In the genomic region with DNA sequence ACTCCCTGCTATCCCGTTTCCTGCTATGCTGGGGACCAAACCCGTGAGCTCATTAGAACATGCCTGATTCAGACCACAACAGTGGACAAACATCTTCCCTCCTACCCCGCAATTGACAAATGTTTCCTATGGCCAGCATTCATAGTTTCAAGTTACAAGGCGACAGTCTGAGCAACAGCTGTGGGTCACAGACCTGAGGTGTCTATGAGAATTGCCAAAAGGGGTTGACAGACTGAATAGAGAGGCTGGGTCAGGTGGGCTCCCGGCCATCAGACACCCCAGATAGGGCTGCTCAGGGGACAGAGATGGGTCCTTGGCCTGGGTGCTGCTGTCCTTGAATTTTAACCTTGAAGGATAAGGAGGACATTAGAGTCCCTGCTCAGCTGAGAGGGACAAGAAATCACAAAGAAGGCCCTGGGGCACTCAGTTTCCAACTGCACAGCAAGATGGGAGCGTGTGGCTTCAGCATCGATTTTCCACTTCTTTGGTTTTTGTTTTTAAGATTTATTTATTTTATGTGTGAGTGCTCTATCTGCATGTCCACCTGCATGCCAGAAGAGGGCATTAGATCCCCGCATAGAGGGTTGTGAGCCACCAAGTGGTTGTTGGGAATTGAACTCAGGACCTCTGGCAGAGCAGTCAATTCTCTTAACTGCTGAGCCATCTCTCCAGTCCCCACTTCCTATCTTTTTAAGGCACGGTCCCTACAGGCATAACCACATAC, we compare ENCODE assay signal across 10 mouse cellular contexts. TPM values are rescaled to one million over a fixed set of nuclear protein-coding genes. Genes with fewer than 3 reads are reported as not detected.
DNase-seq lines count a peak whose midpoint lies in the region; ATAC-seq and TF ChIP-seq lines count a peak whose summit lies in the region.
"Had no signal": no experiment of that assay in that cellular context is flagged by ENCODE, and none has a peak within 500 bp of the region (broad histone marks: within the 10 kb centered on the region; RNA-seq: fewer than 3 reads in every experiment).

No protein-coding gene starts in this region.

- no peaks in the 10 kb centered on the region for H3K9me3 ChIP-seq in kidney, postnatal 0 days (replicated peaks; ENCODE audit: low read length)
- H3K9me3 ChIP-seq in forebrain, embryonic 13.5 days (replicated peaks) = no peaks in the 10 kb centered on the region
- no peaks in the 10 kb centered on the region for H3K9me3 ChIP-seq in limb, embryonic 14.5 days (ENCODE audit: control insufficient read depth, low read length)
- H3K9me3 ChIP-seq: neural tube, embryonic 13.5 days had no signal

- no peaks in the 10 kb centered on the region for H3K27me3 ChIP-seq in kidney, postnatal 0 days (ENCODE audit: insufficient read depth, low read length)
- no peaks in the 10 kb centered on the region for H3K27me3 ChIP-seq in forebrain, embryonic 13.5 days
- H3K27me3 ChIP-seq in limb, embryonic 14.5 days (ENCODE audit: control insufficient read depth, insufficient read depth, low read length) = no peaks in the 10 kb centered on the region

- H3K4me2 ChIP-seq in kidney, postnatal 0 days (ENCODE audit: low read length) = no peak overlapping the region
- H3K4me2 ChIP-seq in forebrain, embryonic 13.5 days = peak overlapping the region; percentile 42; the same call in 1 of the 2 replicates
- H3K4me2 ChIP-seq in limb, embryonic 14.5 days (replicated peaks; ENCODE audit: low read depth, low read length, severe bottlenecking) = 0 out of 2 replicates have a peak overlapping the region, but pooled peaks have one; percentile 30

- H3K9ac ChIP-seq in kidney, postnatal 0 days (ENCODE audit: low read depth, low read length) = no peak overlapping the region
- no peak overlapping the region for H3K9ac ChIP-seq in forebrain, embryonic 13.5 days
- H3K9ac ChIP-seq in limb, embryonic 14.5 days (ENCODE audit: low read depth, low read length, severe bottlenecking) = no peak overlapping the region
- H3K9ac ChIP-seq: neural tube, embryonic 13.5 days had no signal

- no peak for ATAC-seq in kidney, postnatal 0 days (replicated peaks; ENCODE audit: low FRiP score, low read depth)
- ATAC-seq in forebrain, embryonic 13.5 days = no peak
- 0 out of 2 replicates have a peak, but pooled peaks have one; percentile 7 for ATAC-seq in limb, embryonic 14.5 days (ENCODE audit: low FRiP score, low read depth)

- H3K36me3 ChIP-seq in kidney, postnatal 0 days (ENCODE audit: insufficient read depth, low read length) = no peaks in the 10 kb centered on the region
- H3K36me3 ChIP-seq in forebrain, embryonic 13.5 days (ENCODE audit: poor library complexity, severe bottlenecking) = no peaks in the 10 kb centered on the region
- no peaks in the 10 kb centered on the region for H3K36me3 ChIP-seq in limb, embryonic 14.5 days (ENCODE audit: control insufficient read depth, insufficient read depth, low read length)
- H3K36me3 ChIP-seq: neural tube, embryonic 13.5 days had no signal

- DNase-seq in kidney, postnatal 0 days (ENCODE audit: low spot score) = peak; percentile 28
- no peak for DNase-seq in kidney, postnatal 25 days
- peak; percentile 47 for DNase-seq in R1 (ENCODE audit: low read depth, low spot score)
- no peak for DNase-seq in limb, embryonic 14.5 days (ENCODE audit: low spot score)
- no peak for DNase-seq in thymus, adult 18-20 months
- DNase-seq in adrenal gland, postnatal 36 days = no peak
- DNase-seq: cerebellum, adult 11-12 months; gastrocnemius, postnatal 14 days had no signal

- TF ChIP-seq CTCF in kidney, postnatal 0 days (IDR thresholded peaks at IDR 0.05; ENCODE audit: low read depth) = peak; percentile 51

- 0 out of 2 replicates have a peak, but pooled peaks cover 11% of the 10 kb centered on the region for H3K4me1 ChIP-seq in kidney, postnatal 0 days (replicated peaks; ENCODE audit: insufficient read depth, low read length)
- peaks cover 21% of the 10 kb centered on the region for H3K4me1 ChIP-seq in forebrain, embryonic 13.5 days
- peaks cover 17% of the 10 kb centered on the region; the same call in 1 of the 2 replicates for H3K4me1 ChIP-seq in limb, embryonic 14.5 days (ENCODE audit: control insufficient read depth, insufficient read depth, low read length)

- no peak overlapping the region for H3K4me3 ChIP-seq in kidney, postnatal 0 days (replicated peaks; ENCODE audit: low read depth, low read length)
- H3K4me3 ChIP-seq in forebrain, embryonic 13.5 days = no peak overlapping the region
- no peak overlapping the region for H3K4me3 ChIP-seq in limb, embryonic 14.5 days (replicated peaks; ENCODE audit: low read length)
- H3K4me3 ChIP-seq: neural tube, embryonic 13.5 days had no signal

- WGBS in kidney, postnatal 0 days = 41% methylated on average over 9 of the region's 9 CpGs
- WGBS in forebrain, embryonic 13.5 days = 61% methylated on average over 9 of the region's 9 CpGs
- 47% methylated on average over 9 of the region's 9 CpGs for WGBS in limb, embryonic 14.5 days

- H3K27ac ChIP-seq in kidney, postnatal 0 days = peak overlapping the region; percentile 15
- peak overlapping the region; percentile 84 for H3K27ac ChIP-seq in forebrain, embryonic 13.5 days
- H3K27ac ChIP-seq in limb, embryonic 14.5 days (replicated peaks; ENCODE audit: low read depth, low read length) = peak overlapping the region; percentile 30

- no peak for TF ChIP-seq POLR2A in limb, embryonic 14.5 days (IDR thresholded peaks at IDR 0.05; ENCODE audit: borderline replicate concordance, extremely low read depth, insufficient read depth, insufficient read length)

RNA-seq across cellular contexts. Expression of a gene that starts 15.4 kb away (rescaled TPM):
- 89.1 and 94.3 TPM in 2 replicates for polyA plus RNA-seq in kidney, postnatal 0 days (2015; fragmentation: Nextera tagmentation; extraction: Ambion mirVana)
- polyA plus RNA-seq in forebrain, embryonic 13.5 days (2015; fragmentation: Nextera tagmentation; extraction: Ambion mirVana) = 153 and 169 TPM in 2 replicates
- 49.4 and 60.1 TPM in 2 replicates for polyA plus RNA-seq in limb, embryonic 14.5 days (2012; rRNA removed)
- polyA plus RNA-seq in limb, embryonic 14.5 days (2014; fragmentation: Nextera tagmentation; extraction: Ambion mirVana) = 56.7 and 58.2 TPM in 2 replicates
- 10 to 100 TPM; 43.4 to 48.8 TPM for total RNA-seq in adrenal gland, postnatal 36 days (2021)

RNA-seq across cellular contexts. Expression of a gene that starts 46.2 kb away (rescaled TPM):
- 35.6 and 36.5 TPM in 2 replicates for polyA plus RNA-seq in kidney, postnatal 0 days (2015; fragmentation: Nextera tagmentation; extraction: Ambion mirVana)
- polyA plus RNA-seq in forebrain, embryonic 13.5 days (2015; fragmentation: Nextera tagmentation; extraction: Ambion mirVana) = 36.3 and 42.6 TPM in 2 replicates
- polyA plus RNA-seq in limb, embryonic 14.5 days (2012; rRNA removed) = 43.0 and 52.0 TPM in 2 replicates
- polyA plus RNA-seq in limb, embryonic 14.5 days (2014; fragmentation: Nextera tagmentation; extraction: Ambion mirVana) = 40.7 and 44.9 TPM in 2 replicates
- 10 to 100 TPM; 20.2 to 23.3 TPM for total RNA-seq in adrenal gland, postnatal 36 days (2021)

RNA-seq across cellular contexts. Expression of a gene that starts 52.4 kb away (rescaled TPM):
- polyA plus RNA-seq in kidney, postnatal 0 days (2015; fragmentation: Nextera tagmentation; extraction: Ambion mirVana) = 12.7 and 13.5 TPM in 2 replicates
- polyA plus RNA-seq in forebrain, embryonic 13.5 days (2015; fragmentation: Nextera tagmentation; extraction: Ambion mirVana) = 12.7 and 17.0 TPM in 2 replicates
- polyA plus RNA-seq in limb, embryonic 14.5 days (2012; rRNA removed) = 35.4 and 47.8 TPM in 2 replicates
- polyA plus RNA-seq in limb, embryonic 14.5 days (2014; fragmentation: Nextera tagmentation; extraction: Ambion mirVana) = 14.8 and 18.7 TPM in 2 replicates
- total RNA-seq in adrenal gland, postnatal 36 days (2021) = 10 to 100 TPM; 30.8 to 40.0 TPM

Comparison
In these comparisons a context has a peak if more than half of its experiments do, and no peak if none do; other contexts are left out.
1. DNase-seq: peak in kidney, postnatal 0 days (single experiment) and R1 (single experiment); none in kidney, postnatal 25 days (0 of 2), limb, embryonic 14.5 days (single experiment), thymus, adult 18-20 months (0 of 2) and adrenal gland, postnatal 36 days (0 of 2).
2. H3K27ac ChIP-seq: peak in every context shown above with its lines; median percentile 84 in forebrain, embryonic 13.5 days; 30 in limb, embryonic 14.5 days; 15 in kidney, postnatal 0 days.